Mouse (Mus musculus) testis, adult 2 months (tissue): ENCODE data around the gene Nacc2.

Source experiments
- CTCF ChIP-seq: fragments of 200-500 bp; IDR thresholded peaks from 2 replicates; pipeline ENCODE4 v1.5.1; 2012; ENCODE audit warnings: low read depth, mild to moderate bottlenecking, inconsistent platforms, low read length, moderate library complexity; ENCODE audit not compliant: control insufficient read depth, insufficient read depth, insufficient replicate concordance
- POLR2A ChIP-seq: fragments of 200-500 bp; IDR thresholded peaks from 2 replicates; pipeline ENCODE4 v1.6.1; 2012; ENCODE audit warnings: low read depth, mild to moderate bottlenecking, inconsistent platforms, low read length, moderate library complexity; ENCODE audit not compliant: control insufficient read depth

GRCm38 (mm10) chr2:26134591-26134990 is 11.6 kb upstream of the Nacc2 start:
- TF ChIP-seq CTCF (no peak), POLR2A (no peak)
